Mouse (Mus musculus) liver, postnatal 0 days (tissue): ENCODE data around the gene Tnpo3. TPM values are rescaled to one million over a fixed set of nuclear protein-coding genes. Genes with fewer than 3 reads are reported as not detected.
A peak's percentile ranks its signal among the peaks of the same experiment; 100 is the strongest.

Source experiments
- ATAC-seq: fragments of 200-750 bp; cut with Nextera tagmentation; 2 replicates; pipeline ENCODE4 v1.8.0; 2017; ENCODE audit warnings: mild to moderate bottlenecking, moderate library complexity
- DNase-seq: peaks from one replicate; pipeline ENCODE4 v3.0.0-alpha.2; 2016
- H3K27ac ChIP-seq: fragments of 300-500 bp; sonication (generic); 2 replicates; pipeline ENCODE4 v1.5.1; 2014; ENCODE audit warnings: antibody characterized with exemption, moderate library complexity, mild to moderate bottlenecking, low read depth
- H3K27me3 ChIP-seq: fragments of 300-500 bp; sonication (generic); 2 replicates; pipeline ENCODE4 v1.6.1; 2014; ENCODE audit warnings: low read length, control low read depth, mixed read lengths; ENCODE audit not compliant: insufficient read depth
- H3K36me3 ChIP-seq: fragments of 300-500 bp; sonication (generic); replicated peaks from 2 replicates; pipeline ENCODE4 v1.6.1; 2014; ENCODE audit warnings: mild to moderate bottlenecking, control low read depth, low read length, moderate library complexity, mixed read lengths; ENCODE audit not compliant: insufficient read depth
- H3K4me1 ChIP-seq: fragments of 300-500 bp; sonication (generic); 2 replicates; pipeline ENCODE4 v1.6.1; 2014; ENCODE audit warnings: antibody characterized with exemption, mild to moderate bottlenecking, control low read depth; ENCODE audit not compliant: insufficient read depth
- H3K4me2 ChIP-seq: fragments of 300-500 bp; sonication (generic); 2 replicates; pipeline ENCODE4 v1.6.1; 2014; ENCODE audit warnings: low read depth, mild to moderate bottlenecking, low read length, moderate library complexity, mixed read lengths
- H3K4me3 ChIP-seq: fragments of 300-500 bp; sonication (generic); 2 replicates; pipeline ENCODE4 v1.5.1; 2014; ENCODE audit warnings: low read depth, low read length
- H3K9ac ChIP-seq: fragments of 300-500 bp; sonication (generic); replicated peaks from 2 replicates; pipeline ENCODE4 v1.6.1; 2014; ENCODE audit warnings: mild to moderate bottlenecking, moderate library complexity
- H3K9me3 ChIP-seq: fragments of 300-500 bp; sonication (generic); 2 replicates; pipeline ENCODE4 v1.6.1; 2016; ENCODE audit warnings: mild to moderate bottlenecking, control low read depth, low read length, mixed read lengths
- CTCF ChIP-seq: sonication (generic); IDR thresholded peaks from 2 replicates; pipeline ENCODE4 v1.5.1; 2016; ENCODE audit warnings: antibody characterized with exemption, low read depth
- EP300 ChIP-seq: IDR thresholded peaks from 2 replicates; pipeline ENCODE4 v1.6.1; 2016; ENCODE audit warnings: antibody characterized with exemption, low read depth, mild to moderate bottlenecking
- WGBS: fragments of 180-500 bp; shearing (Covaris S2); extraction: QIAGEN DNeasy Blood & Tissue Kit; methylation state at CpG from one replicate; pipeline ENCODE4 v1.1.7; 2014; ENCODE audit not compliant: insufficient replicate concordance; 5-methylcytosine and 5-hydroxymethylcytosine counted together
- polyA plus RNA-seq: library from polyadenylated mRNA; unstranded; fragments of >200 nt; fragmentation: Nextera tagmentation; extraction: Ambion mirVana; gene quantifications from 2 replicates; pipeline ENCODE4 v1.2.1, GENCODE M21; 2015

The Tnpo3 gene
- polyA plus RNA-seq, 1 experiment from 2014 or later: 20.4 TPM

- WGBS: 38% methylated on average over 4 of the region's 4 CpGs
- no peak overlapping the region for H3K9ac ChIP-seq
- TF ChIP-seq CTCF (no peak), EP300 (no peak)
- no peak for ATAC-seq
- peak overlapping the region; percentile 93 for H3K4me2 ChIP-seq
- H3K36me3 ChIP-seq: no peaks in the 10 kb centered on the region
- peak overlapping the region; percentile 64 for H3K4me3 ChIP-seq
- no peaks in the 10 kb centered on the region for H3K9me3 ChIP-seq
- 0 out of 2 replicates have a peak overlapping the region, but pooled peaks have one; percentile 71 for H3K27ac ChIP-seq
- H3K27me3 ChIP-seq: peaks cover 34% of the 10 kb centered on the region
- no peak for DNase-seq
- H3K4me1 ChIP-seq: peaks cover 19% of the 10 kb centered on the region
These were observed 79.6 kb downstream of the Tnpo3 start for GRCm38 (mm10) chr6:29530050-29530449.

GRCm38 (mm10) chr6:29529444-29529820 lies 80.3 kb downstream of the Tnpo3 start:
- Histone ChIP-seq H3K27ac (peak overlapping the region; percentile 71), H3K4me3 (peak overlapping the region; percentile 64), H3K27me3 (peaks cover 34% of the 10 kb centered on the region), H3K9ac (peak overlapping the region; percentile 21; the same call in 1 of the 2 replicates), H3K4me1 (peaks cover 20% of the 10 kb centered on the region), H3K4me2 (peak overlapping the region; percentile 93), H3K36me3 (no peaks in the 10 kb centered on the region), H3K9me3 (no peaks in the 10 kb centered on the region)
- WGBS: 17% methylated on average over 2 of the region's 2 CpGs
- DNase-seq: no peak
- TF ChIP-seq EP300: no peak
- no peak for TF ChIP-seq CTCF
- ATAC-seq: no peak

- Histone ChIP-seq H3K27me3 (peaks cover 34% of the 10 kb centered on the region), H3K27ac (peak overlapping the region; percentile 71), H3K9me3 (no peaks in the 10 kb centered on the region), H3K36me3 (no peaks in the 10 kb centered on the region), H3K4me3 (peak overlapping the region; percentile 64), H3K9ac (peak overlapping the region; percentile 21; the same call in 1 of the 2 replicates), H3K4me1 (peaks cover 23% of the 10 kb centered on the region), H3K4me2 (peak overlapping the region; percentile 93)
- WGBS: 21% methylated on average over 13 of the region's 13 CpGs
- DNase-seq (peak; percentile 52), ATAC-seq (peak; percentile 42)
- TF ChIP-seq EP300 (no peak), CTCF (no peak)
These were observed 80.9 kb downstream of the Tnpo3 start for GRCm38 (mm10) chr6:29528561-29529443.

GRCm38 (mm10) chr6:29528165-29528505 lies 81.6 kb downstream of the Tnpo3 start:
- peak overlapping the region; percentile 67; the same call in 1 of the 2 replicates for H3K27ac ChIP-seq
- no peaks in the 10 kb centered on the region for H3K36me3 ChIP-seq
- H3K4me1 ChIP-seq: peaks cover 29% of the 10 kb centered on the region
- no peaks in the 10 kb centered on the region for H3K9me3 ChIP-seq
- TF ChIP-seq EP300 (no peak), CTCF (no peak)
- H3K27me3 ChIP-seq: peaks cover 34% of the 10 kb centered on the region
- H3K9ac ChIP-seq: no peak overlapping the region
- peak overlapping the region; percentile 93 for H3K4me2 ChIP-seq
- 9% methylated on average over 8 of the region's 8 CpGs for WGBS
- no peak for DNase-seq
- H3K4me3 ChIP-seq: peak overlapping the region; percentile 64
- ATAC-seq: no peak

GRCm38 (mm10) chr6:29527361-29528164 lies 82.1 kb downstream of the Tnpo3 start:
- Histone ChIP-seq H3K4me1 (peaks cover 29% of the 10 kb centered on the region), H3K9me3 (no peaks in the 10 kb centered on the region), H3K4me2 (peak overlapping the region; percentile 93), H3K4me3 (peak overlapping the region; percentile 64), H3K36me3 (no peaks in the 10 kb centered on the region), H3K9ac (peak overlapping the region; percentile 69), H3K27me3 (peaks cover 34% of the 10 kb centered on the region), H3K27ac (peak overlapping the region; percentile 67)
- no peak for DNase-seq
- no peak for ATAC-seq
- TF ChIP-seq CTCF (no peak), EP300 (no peak)
- WGBS: 5% methylated on average over 34 of the region's 34 CpGs
